Mouse (Mus musculus) midbrain, postnatal 0 days (tissue): ENCODE data around the gene Zfp771. TPM values are rescaled to one million over a fixed set of nuclear protein-coding genes. Genes with fewer than 3 reads are reported as not detected.

ENCODE experiments used
- ATAC-seq: fragments of 200-750 bp; cut with Nextera tagmentation; 2 replicates; pipeline ENCODE4 v1.8.0; 2017; ENCODE audit warnings: moderate number of reproducible peaks, mild to moderate bottlenecking, moderate TSS enrichment, moderate library complexity; ENCODE audit not compliant: low FRiP score
- DNase-seq: peaks from one replicate; pipeline ENCODE4 v3.0.0-alpha.2; 2015; ENCODE audit warnings: low spot score
- H3K27ac ChIP-seq: fragments of 300-500 bp; sonication (generic); 2 replicates; pipeline ENCODE4 v1.5.1; 2014; ENCODE audit warnings: low read depth, mild to moderate bottlenecking, low read length, mixed read lengths
- H3K27me3 ChIP-seq: fragments of 300-500 bp; sonication (generic); 2 replicates; pipeline ENCODE4 v1.6.1; 2014; ENCODE audit warnings: low read length, control low read depth, mixed read lengths; ENCODE audit not compliant: insufficient read depth
- H3K36me3 ChIP-seq: fragments of 300-500 bp; sonication (generic); 2 replicates; pipeline ENCODE4 v1.6.1; 2014; ENCODE audit warnings: low read length, control low read depth, mixed read lengths; ENCODE audit not compliant: insufficient read depth
- H3K4me1 ChIP-seq: fragments of 300-500 bp; sonication (generic); 2 replicates; pipeline ENCODE4 v1.6.1; 2014; ENCODE audit warnings: mild to moderate bottlenecking, control low read depth, antibody characterized with exemption, low read length, mixed read lengths; ENCODE audit not compliant: insufficient read depth
- H3K4me2 ChIP-seq: fragments of 300-500 bp; sonication (generic); 2 replicates; pipeline ENCODE4 v1.6.1; 2014; ENCODE audit warnings: low read depth, mild to moderate bottlenecking, low read length, mixed read lengths; ENCODE audit not compliant: poor library complexity, severe bottlenecking
- H3K4me3 ChIP-seq: fragments of 300-500 bp; sonication (generic); 2 replicates; pipeline ENCODE4 v1.5.1; 2014; ENCODE audit warnings: low read depth, mild to moderate bottlenecking, low read length, moderate library complexity
- H3K9ac ChIP-seq: fragments of 300-500 bp; sonication (generic); replicated peaks from 2 replicates; pipeline ENCODE4 v1.6.1; 2014; ENCODE audit warnings: mild to moderate bottlenecking, low read length, moderate library complexity, mixed read lengths; ENCODE audit not compliant: poor library complexity, severe bottlenecking
- H3K9me3 ChIP-seq: fragments of 300-500 bp; sonication (generic); 2 replicates; pipeline ENCODE4 v1.6.1; 2016; ENCODE audit warnings: low read length, control low read depth
- CTCF ChIP-seq: IDR thresholded peaks from 2 replicates; pipeline ENCODE4 v1.5.1; 2016; ENCODE audit warnings: antibody characterized with exemption, mild to moderate bottlenecking
- WGBS: fragments of 180-500 bp; shearing (Covaris S2); extraction: QIAGEN DNeasy Blood & Tissue Kit; methylation state at CpG from one replicate; pipeline ENCODE4 v1.1.7; 2014; 5-methylcytosine and 5-hydroxymethylcytosine counted together
- polyA plus RNA-seq: library from polyadenylated mRNA; unstranded; fragments of >200 nt; fragmentation: Nextera tagmentation; extraction: Ambion mirVana; gene quantifications from 2 replicates; pipeline ENCODE4 v1.2.1, GENCODE M21; 2015
- total RNA-seq: library from RNA; depleted of rRNA; stranded (reverse); fragments of >200 nt; gene quantifications from 2 replicates; pipeline ENCODE4 v1.2.3, GENCODE M21; 2014

Gene Zfp771
- total and polyA plus RNA-seq, 2 experiments from 2014 or later: 80.2 to 94.5 TPM

DNA sequence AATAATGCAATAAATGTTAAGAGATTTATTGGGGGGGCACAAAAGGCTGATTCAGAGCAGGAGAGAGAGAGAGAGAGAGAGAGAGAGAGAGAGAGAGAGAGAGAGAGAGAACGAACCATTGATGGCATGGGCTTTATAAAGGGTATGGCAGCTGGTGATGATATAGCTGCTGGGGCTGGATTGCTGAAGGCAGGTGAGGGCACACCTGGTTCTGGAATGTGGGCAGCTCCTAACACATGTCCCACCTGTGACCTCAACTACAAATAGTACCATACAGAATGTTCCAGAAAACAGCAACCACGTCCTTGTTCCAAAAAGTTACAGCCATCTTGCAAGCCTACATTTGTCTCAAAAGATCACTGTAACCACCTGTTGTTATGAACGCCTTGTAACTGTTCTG, 12.7 kb upstream of the Zfp771 start:
- Histone ChIP-seq H3K36me3 (peaks cover 11% of the 10 kb centered on the region), H3K9ac (no peak overlapping the region), H3K27ac (0 out of 2 replicates have a peak overlapping the region, but pooled peaks have one; percentile 8), H3K4me1 (peaks cover 17% of the 10 kb centered on the region), H3K4me2 (peak overlapping the region; percentile 68), H3K9me3 (no peaks in the 10 kb centered on the region), H3K27me3 (no peaks in the 10 kb centered on the region), H3K4me3 (peak overlapping the region; percentile 96)
- no peak for TF ChIP-seq CTCF
- no peak for DNase-seq
- ATAC-seq: no peak
- 67% methylated on average over 3 of the region's 3 CpGs for WGBS

DNA sequence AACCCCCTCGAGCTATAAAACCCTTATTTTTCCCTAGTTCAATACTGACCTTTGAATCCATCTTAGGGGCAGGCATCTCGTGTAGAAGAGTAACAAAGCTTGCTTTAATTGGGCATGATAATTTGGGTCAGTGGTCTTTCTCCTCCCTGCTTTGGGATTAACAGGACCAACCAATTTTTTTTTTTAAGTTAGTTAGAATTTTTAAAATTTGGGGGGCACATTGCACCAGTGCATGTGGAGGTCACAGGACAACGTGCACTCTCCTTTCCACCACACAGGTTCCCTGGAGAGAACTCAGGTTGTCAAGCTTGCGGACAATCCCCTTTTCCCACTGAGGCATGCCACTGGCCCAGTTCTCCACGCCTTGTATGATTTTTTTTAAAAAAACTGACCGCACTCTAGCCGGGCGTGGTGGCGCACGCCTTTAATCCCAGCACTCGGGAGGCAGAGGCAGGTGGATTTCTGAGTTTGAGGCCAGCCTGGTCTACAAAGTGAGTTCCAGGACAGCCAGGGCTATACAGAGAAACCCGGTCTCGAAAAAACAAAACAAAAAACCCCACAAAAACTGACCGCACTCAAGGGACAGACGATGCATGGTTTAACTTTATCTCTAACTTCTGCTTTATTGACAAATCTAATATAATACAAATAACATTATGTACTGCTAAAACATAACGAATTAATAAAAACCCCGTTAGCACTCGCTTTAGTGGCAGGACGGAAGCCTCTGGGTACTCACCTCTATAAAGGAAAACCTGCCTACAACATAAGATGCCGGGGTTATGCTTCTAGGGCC, 12.1 kb upstream of the Zfp771 start:
- TF ChIP-seq CTCF: no peak
- Histone ChIP-seq H3K4me2 (peak overlapping the region; percentile 68), H3K4me1 (peaks cover 17% of the 10 kb centered on the region), H3K27ac (peak overlapping the region; percentile 99), H3K4me3 (peak overlapping the region; percentile 96), H3K9ac (peak overlapping the region; percentile 97), H3K27me3 (no peaks in the 10 kb centered on the region), H3K9me3 (no peaks in the 10 kb centered on the region), H3K36me3 (peaks cover 17% of the 10 kb centered on the region)
- DNase-seq: no peak
- 4% methylated on average over 20 of the region's 20 CpGs for WGBS
- no peak; the same call in 1 of the 2 replicates for ATAC-seq

DNA sequence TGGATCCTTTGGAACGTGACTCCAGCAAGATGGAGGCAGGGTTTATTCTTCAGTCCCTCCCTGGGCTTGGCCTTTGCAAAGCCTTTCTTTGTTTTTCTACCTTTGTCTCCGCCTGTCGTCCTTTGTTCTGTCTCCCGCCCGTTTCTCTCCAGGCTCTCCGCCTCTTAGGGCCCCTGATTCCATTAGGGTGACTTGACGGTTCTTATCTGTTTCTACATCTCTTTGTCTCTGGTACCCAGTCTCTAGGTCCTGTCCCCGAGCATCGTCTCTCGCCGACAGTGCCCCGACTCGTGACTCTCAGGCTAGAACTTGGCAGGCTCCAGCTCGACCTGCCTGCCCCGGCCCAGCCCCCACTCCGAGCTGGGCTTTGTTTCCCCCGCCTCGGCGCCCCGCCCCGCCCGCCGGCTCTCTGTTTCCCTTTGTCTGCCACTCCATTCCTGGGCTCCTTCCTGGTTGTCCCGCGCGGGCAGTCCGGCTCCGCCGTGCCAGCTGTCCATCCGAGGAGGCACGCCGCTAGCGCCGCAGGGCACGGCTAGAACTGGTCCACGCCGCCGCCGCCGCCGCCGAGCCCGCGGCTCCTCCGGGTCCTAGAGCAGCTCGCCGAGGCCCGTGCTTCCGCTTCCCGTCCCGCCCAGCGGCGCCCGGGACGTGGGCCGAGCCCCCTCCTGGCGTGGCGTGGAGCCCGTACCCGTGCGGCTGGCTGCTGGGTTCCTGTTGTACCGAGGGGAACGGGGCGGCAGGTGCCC, 11.3 kb upstream of the Zfp771 start, which contains the start of the genes Zfp553 and Sept1:
Gene Zfp553 (plus strand): TSS at position 440 of the 746 bp plus-strand sequence.
Gene Sept1 (minus strand): TSS at position 509 of the 746 bp plus-strand sequence.
- no peaks in the 10 kb centered on the region for H3K9me3 ChIP-seq
- peak within 1 kb of the TSS; percentile 99 for H3K27ac ChIP-seq
- peak within 1 kb of the TSS; percentile 68 for H3K4me2 ChIP-seq
- no peak for TF ChIP-seq CTCF
- peak within 1 kb of the TSS; percentile 97 for H3K9ac ChIP-seq
- H3K4me1 ChIP-seq: peaks cover 17% of the 10 kb centered on the region
- ATAC-seq: peak; percentile 90
- WGBS: under 1% methylated on average over 61 of the region's 64 CpGs
- no peaks in the 10 kb centered on the region for H3K27me3 ChIP-seq
- peak; percentile 94 for DNase-seq
- H3K36me3 ChIP-seq: peaks cover 17% of the 10 kb centered on the region
- H3K4me3 ChIP-seq: peak within 1 kb of the TSS; percentile 96

DNA sequence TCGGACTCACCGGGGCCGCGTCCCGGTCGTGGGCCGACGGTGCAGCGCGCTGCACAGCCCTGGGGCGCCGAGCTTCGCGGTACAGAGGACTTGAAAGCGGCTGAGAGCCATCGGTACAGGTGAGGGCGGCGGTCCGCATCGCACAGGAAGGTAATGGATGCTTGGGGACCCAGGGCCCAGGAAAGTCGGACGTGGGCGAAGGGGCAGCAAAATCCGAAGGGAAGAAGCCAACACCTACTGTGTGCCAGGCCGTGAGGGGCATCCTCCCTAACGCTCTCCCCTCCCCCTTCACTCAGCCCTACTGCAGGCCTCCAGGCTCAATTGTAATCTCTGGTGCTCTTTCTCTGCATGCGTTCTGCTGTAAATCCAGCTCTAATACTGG, 10.7 kb upstream of the Zfp771 start:
- Histone ChIP-seq H3K9me3 (no peaks in the 10 kb centered on the region), H3K4me2 (peak overlapping the region; percentile 68), H3K9ac (peak overlapping the region; percentile 97), H3K4me3 (peak overlapping the region; percentile 96), H3K4me1 (peaks cover 17% of the 10 kb centered on the region), H3K27me3 (no peaks in the 10 kb centered on the region), H3K27ac (peak overlapping the region; percentile 99), H3K36me3 (peaks cover 17% of the 10 kb centered on the region)
- no peak; the same call in 1 of the 2 replicates for ATAC-seq
- DNase-seq: peak; percentile 42
- TF ChIP-seq CTCF: no peak
- WGBS: 1% methylated on average over 20 of the region's 27 CpGs

DNA sequence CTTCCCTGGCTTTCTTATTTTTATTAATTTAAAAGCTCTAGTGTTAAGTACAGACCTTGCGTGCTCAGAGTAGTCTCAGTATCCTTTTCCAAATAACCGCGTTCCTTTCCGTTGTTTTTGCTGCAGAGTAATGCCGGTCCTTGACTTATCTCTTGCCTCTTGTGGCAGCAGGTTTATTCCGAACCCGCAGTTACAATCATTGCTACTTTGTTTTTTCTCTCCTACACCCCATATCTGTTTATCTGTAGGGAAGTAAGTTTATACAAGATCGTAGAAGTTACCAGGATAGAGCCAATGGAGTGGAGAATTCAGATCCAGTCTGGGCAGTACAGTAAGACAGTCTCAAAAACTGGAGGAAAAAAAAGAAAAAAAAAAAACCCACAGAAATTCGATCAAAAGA, 10.3 kb upstream of the Zfp771 start:
- Histone ChIP-seq H3K27me3 (no peaks in the 10 kb centered on the region), H3K9ac (peak overlapping the region; percentile 97), H3K4me2 (peak overlapping the region; percentile 68), H3K36me3 (peaks cover 17% of the 10 kb centered on the region), H3K4me3 (peak overlapping the region; percentile 96), H3K9me3 (no peaks in the 10 kb centered on the region), H3K4me1 (peaks cover 17% of the 10 kb centered on the region), H3K27ac (peak overlapping the region; percentile 99)
- ATAC-seq (no peak), DNase-seq (no peak)
- WGBS: 5% methylated on average over 9 of the region's 9 CpGs
- TF ChIP-seq CTCF: no peak
